16 mouse cellular contexts compared by ENCODE assay signal in genomic region chr5:97415837-97416236, GRCm38 (mm10). TPM values are rescaled to one million over a fixed set of nuclear protein-coding genes. Genes with fewer than 3 reads are reported as not detected.
DNase-seq lines count a peak whose midpoint lies in the region; ATAC-seq and TF ChIP-seq lines count a peak whose summit lies in the region.
"Had no signal": no experiment of that assay in that cellular context is flagged by ENCODE, and none has a peak within 500 bp of the region (broad histone marks: within the 10 kb centered on the region; RNA-seq: fewer than 3 reads in every experiment).

No protein-coding gene starts in this region.

- no peaks in the 10 kb centered on the region for H3K36me3 ChIP-seq in forebrain, embryonic 15.5 days

- 40% methylated on average over 6 of the region's 6 CpGs for WGBS in forebrain, embryonic 15.5 days

- no peak overlapping the region for H3K4me2 ChIP-seq in forebrain, embryonic 15.5 days (replicated peaks)
- H3K4me2 ChIP-seq: liver, embryonic 11.5 days had no signal

- peak overlapping the region; percentile 52; the same call in 1 of the 2 replicates for H3K27ac ChIP-seq in forebrain, embryonic 15.5 days (replicated peaks)
- H3K27ac ChIP-seq in gastrocnemius, adult 2 months, result no peak overlapping the region
- H3K27ac ChIP-seq: left cerebral cortex, adult 2 months; macrophage had no signal

- no peak overlapping the region for H3K9ac ChIP-seq in forebrain, embryonic 15.5 days (replicated peaks)

- TF ChIP-seq CTCF in gastrocnemius, adult 2 months (IDR thresholded peaks at IDR 0.05), result no peak

- peak; percentile 54 for DNase-seq in layer of hippocampus, adult 11-12 months (ENCODE audit: low spot score)
- no peak for DNase-seq in layer of hippocampus, postnatal 25 days (ENCODE audit: extremely low spot score in 1 of 2, low spot score in 1 of 2)
- DNase-seq in layer of hippocampus, adult 9-11 months, result peak; percentile 75
- no peak for DNase-seq in thymus, postnatal 0 days (ENCODE audit: low spot score)
- DNase-seq in gastrocnemius, adult 2 months, result no peak
- no peak for DNase-seq in T-cell, adult 2 months (ENCODE audit: low spot score)
- DNase-seq: kidney, adult 18-20 months; spleen, adult 18-20 months had no signal

- no peaks in the 10 kb centered on the region for H3K27me3 ChIP-seq in forebrain, embryonic 15.5 days

- H3K4me1 ChIP-seq in forebrain, embryonic 15.5 days, result peaks cover 27% of the 10 kb centered on the region; the same call in 1 of the 2 replicates

- H3K9me3 ChIP-seq in forebrain, embryonic 15.5 days, result no peaks in the 10 kb centered on the region

- ATAC-seq in forebrain, embryonic 15.5 days (replicated peaks), result peak; percentile 94
- ATAC-seq in neutrophil, adult 5-6 weeks (ENCODE audit: extremely low read depth, insufficient number of reproducible peaks, low FRiP score, poor library complexity, severe bottlenecking), result 0 out of 2 replicates have a peak, but pooled peaks have one; percentile 23

- intact Hi-C loops in gastrocnemius, adult 2 months (cut with DNase I), result no loop called here

- no peak overlapping the region for H3K4me3 ChIP-seq in forebrain, embryonic 15.5 days
- no peak overlapping the region for H3K4me3 ChIP-seq in gastrocnemius, adult 2 months
- H3K4me3 ChIP-seq: left cerebral cortex, adult 2 months had no signal

RNA-seq across cellular contexts. Expression of gene Naa11, which starts 23.7 kb away (rescaled TPM):
- not detected for total RNA-seq in layer of hippocampus, postnatal 25 days (2021)
- not detected in 2 replicates for polyA plus RNA-seq in forebrain, embryonic 15.5 days (2015; fragmentation: Nextera tagmentation; extraction: Ambion mirVana)
- not detected in 2 replicates for total RNA-seq in neutrophil, adult 5-6 weeks (2017)
- polyA plus RNA-seq in thymus, postnatal 0 days (2015; fragmentation: Nextera tagmentation; extraction: Ambion mirVana), result not detected in 2 replicates
- total RNA-seq in gastrocnemius, adult 2 months (2021), result not detected
- total RNA-seq: gastrocnemius, postnatal 4 days had no signal
- polyA plus RNA-seq: liver, embryonic 11.5 days; macrophage had no signal

RNA-seq across cellular contexts. Expression of gene Gk2, which starts 41.0 kb away (rescaled TPM):
- not detected for total RNA-seq in layer of hippocampus, postnatal 25 days (2021)
- polyA plus RNA-seq in forebrain, embryonic 15.5 days (2015; fragmentation: Nextera tagmentation; extraction: Ambion mirVana), result not detected in 2 replicates
- total RNA-seq in neutrophil, adult 5-6 weeks (2017), result 0.35 TPM in 1 of 2 replicates, not detected in the other
- not detected in 2 replicates for polyA plus RNA-seq in thymus, postnatal 0 days (2015; fragmentation: Nextera tagmentation; extraction: Ambion mirVana)
- not detected for total RNA-seq in gastrocnemius, adult 2 months (2021)
- total RNA-seq: gastrocnemius, postnatal 4 days; left cerebral cortex, adult 2 months had no signal
- polyA plus RNA-seq: cortical plate, adult 2 months; heart, postnatal 0 days; liver, embryonic 11.5 days; macrophage had no signal

Comparison
In these comparisons a context has a peak if more than half of its experiments do, and no peak if none do; other contexts are left out.
1. DNase-seq: peak in layer of hippocampus, adult 11-12 months (single experiment) and layer of hippocampus, adult 9-11 months (single experiment); none in layer of hippocampus, postnatal 25 days (0 of 2), thymus, postnatal 0 days (single experiment), gastrocnemius, adult 2 months (single experiment) and T-cell, adult 2 months (single experiment).